Mouse (Mus musculus) CD4-positive, CD25-positive, alpha-beta regulatory T cell, adult 4 months (primary cell): ENCODE results near the gene Adar. TPM values are rescaled to one million over a fixed set of nuclear protein-coding genes. Genes with fewer than 3 reads are reported as not detected.

Experiments
- ATAC-seq: one replicate; pipeline ENCODE4 v1.8.0; 2017
- polyA plus RNA-seq, 2 experiments: library from polyadenylated mRNA; unstranded; fragments of 100-300 nt; shearing (Covaris generic); gene quantifications; one replicate each; pipeline ENCODE4 v1.2.1; 2017

Gene Adar
- polyA plus RNA-seq: 10 to 100 TPM; 62.1 to 94.4 TPM

- ATAC-seq: peak; percentile 87
Measured at GRCm38 (mm10) chr3:89714359-89715206, at the start of gene Adar. Gene Adar (plus strand): TSS chr3:89715022.

GRCm38 (mm10) chr3:89667131-89667530 is 47.7 kb upstream of the Adar start:
- no peak for ATAC-seq

DNA sequence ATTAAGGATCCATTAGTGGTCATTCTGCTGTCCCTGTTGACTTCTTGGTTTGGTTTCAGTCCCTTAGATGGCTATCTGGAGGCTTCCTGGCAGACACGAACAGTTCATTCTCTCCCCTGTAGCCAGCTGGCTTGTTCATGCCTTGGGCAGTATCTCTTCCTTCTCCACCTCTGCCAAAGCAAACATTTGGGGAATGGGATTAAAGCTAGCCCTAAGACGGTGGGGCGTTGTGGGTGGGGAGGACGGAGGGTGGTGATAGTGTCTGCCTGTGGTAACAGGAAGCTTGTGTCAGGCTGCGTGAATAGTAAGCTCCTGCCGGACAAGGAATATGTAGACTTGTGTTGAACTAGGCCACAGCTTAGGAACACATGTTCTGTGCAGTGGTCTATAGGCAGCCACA is 43.5 kb upstream of the Adar start:
- no peak for ATAC-seq

GRCm38 (mm10) chr3:89672573-89673317 is 42.1 kb upstream of the Adar start:
- no peak for ATAC-seq

GRCm38 (mm10) chr3:89677617-89678016 is 37.2 kb upstream of the Adar start:
- ATAC-seq: no peak

- no peak for ATAC-seq
Measured at GRCm38 (mm10) chr3:89686031-89686430, 28.8 kb upstream of the Adar start.

DNA sequence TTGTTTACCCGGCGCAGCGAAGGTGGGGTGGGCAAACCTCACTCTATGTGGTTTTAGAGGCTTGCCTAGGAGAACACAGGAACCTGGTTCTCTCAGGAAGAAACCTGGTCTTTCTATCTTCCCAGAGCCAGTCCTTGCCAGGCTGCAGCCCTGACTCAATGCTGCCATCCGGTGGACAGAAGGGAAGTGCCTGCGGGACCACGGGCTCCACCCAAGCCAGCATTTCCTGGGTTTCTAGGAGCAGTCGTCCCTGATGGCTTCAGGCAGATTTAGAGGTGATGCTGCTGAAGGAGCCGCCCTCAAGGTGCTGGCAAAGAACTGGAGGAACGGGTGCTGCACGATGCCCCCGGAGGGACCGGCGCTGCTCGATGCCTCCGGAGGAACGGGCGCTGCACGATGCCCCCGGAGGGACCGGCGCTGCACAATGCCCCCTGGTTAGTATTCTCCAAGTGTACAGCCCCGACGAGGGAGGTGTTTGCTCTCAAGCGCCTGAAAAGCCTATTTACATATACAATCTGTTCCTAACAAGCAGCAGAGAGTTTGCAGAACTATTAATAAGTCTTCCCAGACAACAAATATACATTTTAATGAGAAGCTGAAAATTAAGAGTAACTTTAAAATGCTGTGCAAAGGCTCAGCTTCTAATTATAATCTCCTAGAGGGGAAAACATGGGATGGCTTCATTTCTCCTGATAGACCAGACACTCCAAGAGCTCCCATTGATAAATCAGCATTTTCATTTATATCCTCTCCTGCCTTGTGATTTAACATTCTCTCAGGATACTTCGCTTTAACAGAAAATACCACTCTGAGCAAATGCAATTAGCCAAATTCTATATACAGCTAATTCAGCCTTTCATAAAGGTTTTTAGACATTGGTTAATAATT is 25.9 kb upstream of the Adar start:
- ATAC-seq: peak; percentile 65

DNA sequence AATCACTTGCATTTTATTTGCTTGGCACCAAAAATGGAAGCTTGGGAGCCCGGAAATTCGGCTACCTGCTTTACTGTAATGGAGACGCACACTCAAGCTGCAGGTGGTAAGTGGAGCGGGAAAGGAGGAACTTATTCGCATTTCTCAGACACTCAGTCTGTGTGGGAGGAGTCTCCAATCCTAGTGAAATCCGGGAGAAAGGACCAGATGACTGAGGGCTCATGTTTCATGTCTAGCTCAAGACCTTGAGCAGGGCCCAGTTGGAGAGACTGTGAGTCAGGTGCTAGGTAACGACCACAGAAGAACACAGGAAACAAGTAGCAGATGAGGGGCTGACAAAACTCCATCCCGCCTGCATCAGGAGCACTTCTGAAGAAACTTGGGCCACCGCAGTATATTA is 23.0 kb upstream of the Adar start:
- no peak for ATAC-seq

- ATAC-seq: no peak
Measured at GRCm38 (mm10) chr3:89696152-89696821, 18.5 kb upstream of the Adar start.

DNA sequence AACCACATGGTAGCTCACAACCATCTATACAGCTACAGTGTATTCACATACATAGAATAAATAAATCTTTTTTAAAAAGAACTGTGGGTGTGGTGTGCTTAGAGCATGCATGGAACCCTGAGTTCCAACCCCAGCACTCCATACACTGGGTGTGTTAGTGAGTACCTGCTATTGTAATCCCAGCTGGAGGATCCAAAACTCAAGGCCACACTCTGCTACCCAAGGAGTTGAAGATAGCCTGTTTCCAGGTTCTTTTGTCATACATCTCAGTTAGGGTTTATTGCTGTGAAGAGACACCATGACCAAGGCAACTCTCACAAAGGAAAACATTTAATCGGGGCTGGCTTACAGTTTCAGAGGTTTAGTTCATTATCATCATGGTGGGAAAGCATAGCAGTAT is 15.9 kb upstream of the Adar start:
- no peak for ATAC-seq

DNA sequence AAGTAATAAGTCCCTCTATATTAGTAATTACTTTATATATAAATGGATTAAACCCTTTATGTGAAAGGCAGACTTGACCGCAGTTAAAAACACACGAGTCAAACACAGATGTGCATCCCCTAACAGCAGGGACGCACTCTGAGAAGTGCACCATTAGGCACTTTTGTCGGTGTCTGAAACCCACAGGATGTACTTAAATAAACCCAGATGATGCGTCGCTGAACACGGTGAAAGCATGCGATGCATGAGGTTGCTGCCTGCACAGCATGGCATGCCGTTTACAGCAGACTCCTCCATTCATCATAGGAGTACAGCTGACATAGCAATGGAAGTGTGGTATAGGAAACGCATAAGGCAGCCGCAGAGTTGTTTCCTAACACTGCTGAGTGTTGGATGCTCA is 14.4 kb upstream of the Adar start:
- no peak for ATAC-seq

DNA sequence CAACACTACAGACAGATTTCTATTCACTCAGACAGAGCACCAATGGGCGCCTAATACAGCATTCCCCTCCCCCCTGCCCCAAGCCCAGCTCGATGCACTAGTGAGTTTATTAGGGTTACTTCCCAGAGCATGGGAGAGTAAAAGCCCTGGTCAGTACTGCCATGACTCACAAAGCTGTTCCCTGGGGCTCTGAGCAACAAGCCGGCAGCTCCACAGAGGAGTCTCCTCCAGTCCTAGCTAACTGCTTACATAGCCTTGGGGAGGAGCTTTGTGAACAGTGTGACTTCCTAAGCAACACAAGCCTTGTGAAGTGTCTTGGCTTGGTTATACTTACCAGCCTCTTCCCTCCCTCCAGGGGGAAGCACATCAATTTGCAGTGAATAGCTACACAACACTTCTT is 11.2 kb upstream of the Adar start:
- ATAC-seq: no peak

GRCm38 (mm10) chr3:89704064-89704463 is 10.8 kb upstream of the Adar start:
- no peak for ATAC-seq

DNA sequence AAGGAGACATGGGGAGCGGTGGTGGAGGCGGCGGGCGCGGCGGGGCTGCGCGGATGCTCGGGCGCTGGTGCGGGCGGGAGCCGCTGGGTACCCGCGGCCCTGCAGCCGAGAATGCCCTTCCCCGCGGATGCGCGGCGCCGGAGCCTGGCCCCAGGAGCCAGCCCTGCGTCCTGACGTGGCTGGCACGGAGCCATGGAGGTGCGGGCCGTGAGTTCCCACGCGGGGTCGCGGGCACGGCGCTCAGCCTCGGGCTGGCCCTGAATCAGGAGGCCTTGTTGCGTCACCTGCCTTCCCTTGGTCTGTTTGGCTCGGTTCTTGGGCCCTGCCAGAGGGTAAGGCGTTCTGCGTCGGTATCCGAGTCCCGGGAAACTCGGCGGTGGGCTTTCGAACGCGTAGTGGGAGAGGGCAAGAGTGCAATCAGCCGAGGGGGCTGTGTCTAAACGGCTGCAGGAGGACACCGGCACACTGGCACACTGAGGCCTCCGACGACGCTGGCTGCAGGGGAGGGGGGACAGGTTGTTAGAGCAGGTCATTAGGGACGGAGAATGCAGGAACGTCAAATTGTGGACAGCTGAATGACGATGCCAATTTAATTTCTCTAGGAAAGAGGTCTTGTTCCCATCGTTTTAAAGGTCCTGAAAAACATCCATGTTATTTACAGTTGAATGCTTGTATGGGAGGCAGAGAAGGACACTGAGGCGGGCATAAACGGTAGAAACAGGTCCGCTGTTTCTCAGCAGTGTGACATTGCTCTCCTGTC is 565 bp downstream of the Adar start:
- ATAC-seq: peak; percentile 19

DNA sequence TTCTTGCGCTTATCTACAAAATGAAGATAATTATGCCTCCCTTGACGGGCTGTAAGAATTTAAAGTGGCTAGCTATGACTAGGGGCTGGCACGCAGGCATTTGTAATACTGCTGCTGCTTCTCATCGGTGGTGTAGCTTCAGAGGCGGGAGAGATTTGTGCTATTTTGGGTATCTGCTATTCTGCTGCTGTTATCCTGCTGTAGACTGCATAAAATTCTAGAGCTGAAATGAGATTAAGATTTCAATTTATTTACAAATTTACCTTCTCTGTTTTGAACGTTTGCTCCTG is 1.1 kb downstream of the Adar start:
- ATAC-seq: no peak

- no peak for ATAC-seq
Measured at GRCm38 (mm10) chr3:89722032-89722431, 7.2 kb downstream of the Adar start.

DNA sequence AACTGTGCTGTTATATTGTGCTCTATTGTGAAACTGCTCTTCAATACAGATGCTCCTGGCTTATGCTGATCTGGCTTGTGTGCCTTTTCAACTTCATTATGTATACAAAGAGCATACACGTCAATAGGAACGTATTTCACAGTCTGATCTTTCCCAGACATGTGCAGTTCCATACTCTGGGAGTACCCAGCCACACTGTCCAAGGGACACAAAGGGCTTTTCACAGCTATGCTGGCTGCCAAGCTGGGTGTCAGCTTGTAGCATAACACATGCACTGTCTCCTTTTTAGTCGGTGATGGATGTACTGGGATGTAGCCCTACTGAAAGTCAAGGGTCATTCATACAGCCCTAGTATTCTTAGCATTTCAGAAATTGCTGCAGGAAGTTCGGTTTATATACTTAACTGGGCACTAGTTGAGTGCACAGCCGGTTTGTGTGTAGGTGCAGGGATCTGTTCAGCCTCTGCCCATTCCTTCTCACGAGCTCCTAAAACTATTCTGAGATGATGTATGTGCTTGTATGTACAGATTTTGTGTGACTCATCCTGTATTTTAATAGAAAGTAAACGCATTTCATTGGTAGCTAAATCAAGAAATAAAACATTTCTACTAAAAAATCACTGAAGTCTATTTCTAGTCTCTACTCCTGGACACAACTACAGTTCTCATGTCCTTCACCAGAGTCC is 8.7 kb downstream of the Adar start:
- ATAC-seq: no peak

GRCm38 (mm10) chr3:89727028-89727427 is 12.2 kb downstream of the Adar start:
- ATAC-seq: peak; percentile 56

DNA sequence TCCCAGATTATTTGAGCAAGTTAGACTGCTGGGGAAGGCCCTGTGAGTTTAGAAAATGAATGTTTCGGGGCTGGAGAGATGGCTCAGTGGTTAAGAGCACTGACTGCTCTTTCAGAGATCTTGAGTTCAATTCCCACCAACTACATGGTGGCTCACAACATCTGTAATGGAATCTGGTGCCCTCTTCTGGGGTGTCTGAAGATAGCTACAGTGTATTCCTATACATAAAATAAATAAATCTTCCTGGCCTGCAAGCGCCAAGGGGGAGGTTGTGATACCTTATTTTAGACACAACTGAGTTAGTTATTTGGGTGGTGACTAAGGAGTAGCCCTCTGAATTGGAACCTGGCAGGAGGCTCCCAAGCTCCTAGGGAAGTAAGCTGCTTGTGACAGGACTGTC is 14.0 kb downstream of the Adar start:
- ATAC-seq: no peak

GRCm38 (mm10) chr3:89730350-89731331 is 15.8 kb downstream of the Adar start:
- ATAC-seq: peak; percentile 97
